Mouse (Mus musculus): ENCODE measurements at regions not wholly inside any gene's neighbourhood (a gene's known extent, or its start where the extent isn't known, plus 50 kb on each side); places are given as distances from the start of the nearest gene placed in this dataset.

DNA sequence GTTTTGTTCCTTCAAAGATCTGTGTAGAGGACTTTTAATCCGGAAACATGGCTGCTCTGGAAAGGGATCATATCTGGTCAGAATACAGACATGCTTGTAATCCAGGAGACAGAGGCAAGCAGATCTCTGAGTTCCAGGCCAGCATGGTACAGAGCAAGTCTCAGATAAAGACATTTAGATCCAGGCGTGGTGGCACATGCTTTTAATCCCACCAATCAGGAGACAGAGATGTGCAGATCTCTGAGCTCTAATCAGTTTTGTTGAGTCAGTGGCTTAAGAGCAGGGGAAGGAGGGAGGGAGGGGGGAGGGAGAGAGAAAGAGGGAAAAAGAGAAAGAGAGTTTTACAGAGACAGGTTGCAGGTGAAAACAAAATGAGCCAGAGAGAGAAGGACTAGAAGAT lies 372.0 kb downstream of the Pdha2 start:
- Histone ChIP-seq H3K4me3 (ENCODE audit: low read depth, low read length) (no peak overlapping the region), H3K4me1 (replicated peaks; ENCODE audit: control insufficient read depth, insufficient read depth, low read length) (no peaks in the 10 kb centered on the region), H3K36me3 (ENCODE audit: control insufficient read depth, insufficient read depth, low read length) (no peaks in the 10 kb centered on the region), H3K27ac (ENCODE audit: low read depth, low read length) (no peak overlapping the region), H3K4me2 (replicated peaks; ENCODE audit: low read depth, low read length) (no peak overlapping the region), H3K9me3 (ENCODE audit: control insufficient read depth, low read length) (no peaks in the 10 kb centered on the region), H3K27me3 (ENCODE audit: control insufficient read depth, insufficient read depth, low read length) (no peaks in the 10 kb centered on the region), H3K9ac (ENCODE audit: low read depth, low read length) (no peak overlapping the region)
- no peak for ATAC-seq (ENCODE audit: low FRiP score)
- 79% methylated on average over 2 of the region's 2 CpGs for WGBS
- no peak for DNase-seq (ENCODE audit: low spot score)

DNA sequence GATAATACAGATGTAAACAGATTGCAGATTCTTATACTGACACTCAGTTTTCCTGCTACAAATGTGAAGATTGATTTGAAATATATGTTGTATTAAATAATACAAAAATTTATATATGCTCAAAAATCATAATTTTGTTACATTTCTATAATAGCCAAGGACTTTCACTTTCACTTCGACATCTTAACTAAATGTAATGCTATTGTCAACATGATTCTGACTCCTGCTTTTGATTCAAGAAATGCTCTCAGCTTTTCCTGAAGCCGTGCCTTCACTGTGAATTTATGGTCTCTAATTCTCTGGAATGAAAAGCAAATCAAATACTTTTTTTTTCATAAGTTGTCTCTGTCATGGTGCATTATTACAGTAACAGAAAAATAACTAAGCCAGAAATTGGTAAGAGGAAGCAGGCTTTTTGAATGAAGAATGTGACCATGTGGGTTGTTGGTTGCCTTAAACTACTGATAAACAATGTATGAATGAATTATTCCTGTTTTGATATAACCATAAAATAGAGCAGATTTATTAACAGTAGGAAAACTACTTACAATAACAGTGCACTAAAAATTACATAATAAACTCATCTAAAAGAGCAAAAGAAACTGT lies 374.1 kb downstream of the Pdha2 start:
- no peak for ATAC-seq (ENCODE audit: low FRiP score)
- H3K9me3 ChIP-seq (ENCODE audit: control insufficient read depth, low read length), result no peaks in the 10 kb centered on the region
- no peaks in the 10 kb centered on the region for H3K4me1 ChIP-seq (replicated peaks; ENCODE audit: control insufficient read depth, insufficient read depth, low read length)
- no peak for DNase-seq (ENCODE audit: low spot score)
- H3K4me2 ChIP-seq (replicated peaks; ENCODE audit: low read depth, low read length), result no peak overlapping the region
- H3K27ac ChIP-seq (ENCODE audit: low read depth, low read length), result no peak overlapping the region
- no peaks in the 10 kb centered on the region for H3K27me3 ChIP-seq (ENCODE audit: control insufficient read depth, insufficient read depth, low read length)
- no peaks in the 10 kb centered on the region for H3K36me3 ChIP-seq (ENCODE audit: control insufficient read depth, insufficient read depth, low read length)
- no peak overlapping the region for H3K9ac ChIP-seq (ENCODE audit: low read depth, low read length)
- H3K4me3 ChIP-seq (ENCODE audit: low read depth, low read length), result no peak overlapping the region
- WGBS, result 91% methylated on average over 2 of the region's 2 CpGs

DNA sequence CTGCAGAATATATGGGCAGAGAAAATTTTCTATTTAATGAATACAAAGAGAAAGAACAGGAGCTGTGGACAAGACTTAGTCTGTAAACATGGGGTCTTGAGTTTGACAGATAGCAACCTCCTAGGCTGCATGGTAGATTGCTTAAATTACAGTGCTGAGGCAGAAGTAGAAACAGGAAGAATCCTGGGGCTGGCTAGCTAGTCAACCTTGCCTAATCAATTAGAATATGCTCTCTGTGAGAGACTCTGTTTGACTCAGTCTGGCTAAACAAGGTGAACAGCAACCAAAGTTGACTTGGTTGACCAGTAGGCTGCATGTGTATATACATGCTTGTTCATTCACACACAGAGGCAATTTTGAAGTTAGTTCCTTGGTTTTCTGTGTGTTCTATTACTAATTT lies 390.9 kb downstream of the Pdha2 start:
- Histone ChIP-seq H3K9ac (ENCODE audit: low read depth, low read length) (no peak overlapping the region), H3K36me3 (ENCODE audit: control insufficient read depth, insufficient read depth, low read length) (no peaks in the 10 kb centered on the region), H3K4me3 (ENCODE audit: low read depth, low read length) (no peak overlapping the region), H3K27me3 (ENCODE audit: control insufficient read depth, insufficient read depth, low read length) (no peaks in the 10 kb centered on the region), H3K4me2 (replicated peaks; ENCODE audit: low read depth, low read length) (no peak overlapping the region), H3K27ac (ENCODE audit: low read depth, low read length) (no peak overlapping the region), H3K9me3 (ENCODE audit: control insufficient read depth, low read length) (no peaks in the 10 kb centered on the region), H3K4me1 (replicated peaks; ENCODE audit: control insufficient read depth, insufficient read depth, low read length) (no peaks in the 10 kb centered on the region)
- ATAC-seq (ENCODE audit: low FRiP score) (no peak), DNase-seq (ENCODE audit: low spot score) (no peak)

DNA sequence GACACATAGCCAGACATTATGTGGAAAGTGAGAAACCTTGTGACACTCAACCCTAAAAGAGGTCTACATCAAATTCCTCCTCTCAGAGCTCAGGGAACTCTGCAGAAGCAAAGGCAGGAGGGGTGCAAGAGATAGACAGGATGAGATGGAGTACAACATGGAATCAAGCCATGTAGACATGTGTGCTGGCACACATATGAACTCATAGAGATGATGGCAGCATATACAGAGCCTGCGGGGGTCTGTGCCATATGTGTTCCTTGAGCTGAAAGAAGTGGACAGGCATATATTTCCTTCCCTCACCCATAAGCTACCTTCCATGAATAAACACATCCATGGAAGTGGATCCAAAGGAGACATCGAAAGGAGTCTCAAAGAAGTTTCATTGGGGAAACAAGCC lies 406.6 kb downstream of the Pdha2 start:
- H3K4me3 ChIP-seq (ENCODE audit: low read depth, low read length), result no peak overlapping the region
- no peak for ATAC-seq (ENCODE audit: low FRiP score)
- no peaks in the 10 kb centered on the region for H3K9me3 ChIP-seq (ENCODE audit: control insufficient read depth, low read length)
- no peaks in the 10 kb centered on the region for H3K4me1 ChIP-seq (replicated peaks; ENCODE audit: control insufficient read depth, insufficient read depth, low read length)
- H3K27me3 ChIP-seq (ENCODE audit: control insufficient read depth, insufficient read depth, low read length), result no peaks in the 10 kb centered on the region
- no peak overlapping the region for H3K4me2 ChIP-seq (replicated peaks; ENCODE audit: low read depth, low read length)
- no peaks in the 10 kb centered on the region for H3K36me3 ChIP-seq (ENCODE audit: control insufficient read depth, insufficient read depth, low read length)
- no peak overlapping the region for H3K27ac ChIP-seq (ENCODE audit: low read depth, low read length)
- DNase-seq (ENCODE audit: low spot score), result no peak
- WGBS, result 89% methylated on average over 2 of the region's 2 CpGs
- H3K9ac ChIP-seq (ENCODE audit: low read depth, low read length), result no peak overlapping the region

DNA sequence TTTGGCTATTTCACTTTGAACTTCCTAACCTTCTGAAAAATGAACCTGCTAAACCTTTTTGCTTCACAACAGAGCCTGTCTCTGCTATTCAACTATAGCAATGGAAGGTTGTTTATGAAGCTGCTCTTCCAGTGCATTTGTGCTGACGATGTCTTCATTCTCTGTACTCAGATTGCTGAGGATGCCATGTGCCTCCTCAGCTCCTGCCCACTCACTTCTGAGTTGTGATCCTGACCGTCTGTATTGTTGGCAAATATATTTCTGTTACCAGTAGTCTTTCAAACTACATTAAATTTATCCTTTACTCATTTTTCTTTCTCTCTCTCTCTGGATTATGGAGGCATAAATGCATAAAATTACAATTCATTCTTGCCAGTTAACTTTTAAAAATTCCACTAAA lies 419.2 kb downstream of the Pdha2 start:
- Histone ChIP-seq H3K27me3 (ENCODE audit: control insufficient read depth, insufficient read depth, low read length) (no peaks in the 10 kb centered on the region), H3K36me3 (ENCODE audit: control insufficient read depth, insufficient read depth, low read length) (no peaks in the 10 kb centered on the region), H3K9ac (ENCODE audit: low read depth, low read length) (no peak overlapping the region), H3K4me3 (ENCODE audit: low read depth, low read length) (no peak overlapping the region), H3K27ac (ENCODE audit: low read depth, low read length) (no peak overlapping the region), H3K9me3 (ENCODE audit: control insufficient read depth, low read length) (no peaks in the 10 kb centered on the region), H3K4me2 (replicated peaks; ENCODE audit: low read depth, low read length) (no peak overlapping the region), H3K4me1 (replicated peaks; ENCODE audit: control insufficient read depth, insufficient read depth, low read length) (no peaks in the 10 kb centered on the region)
- ATAC-seq (ENCODE audit: low FRiP score) (no peak), DNase-seq (ENCODE audit: low spot score) (no peak)
- 93% methylated on average over 2 of the region's 2 CpGs for WGBS

DNA sequence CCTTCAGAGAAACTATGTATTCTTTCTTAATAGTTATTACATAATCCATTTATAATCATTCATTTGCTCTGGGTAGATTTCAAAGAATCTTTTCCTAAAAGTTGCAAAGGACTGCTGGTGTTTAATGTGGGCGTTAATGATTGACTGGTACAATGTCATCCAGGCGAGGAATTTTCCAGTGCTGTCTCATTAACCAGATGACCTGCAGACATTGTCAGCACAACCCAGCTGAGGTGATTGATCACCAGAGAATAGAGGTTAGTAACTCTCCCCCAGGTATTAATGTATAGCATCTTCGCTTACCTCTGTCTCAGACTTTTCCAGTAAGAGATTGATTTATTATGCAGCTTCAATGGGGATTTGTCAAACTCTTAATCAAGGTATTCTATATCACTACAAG lies 426.5 kb downstream of the Pdha2 start:
- no peaks in the 10 kb centered on the region for H3K4me1 ChIP-seq (replicated peaks; ENCODE audit: control insufficient read depth, insufficient read depth, low read length)
- H3K27ac ChIP-seq (ENCODE audit: low read depth, low read length), result no peak overlapping the region
- no peaks in the 10 kb centered on the region for H3K27me3 ChIP-seq (ENCODE audit: control insufficient read depth, insufficient read depth, low read length)
- no peak overlapping the region for H3K4me2 ChIP-seq (replicated peaks; ENCODE audit: low read depth, low read length)
- no peaks in the 10 kb centered on the region for H3K9me3 ChIP-seq (ENCODE audit: control insufficient read depth, low read length)
- H3K36me3 ChIP-seq (ENCODE audit: control insufficient read depth, insufficient read depth, low read length), result no peaks in the 10 kb centered on the region
- ATAC-seq (ENCODE audit: low FRiP score) (peak; percentile 67; the same call in 1 of the 2 replicates), DNase-seq (ENCODE audit: low spot score) (no peak)
- no peak overlapping the region for H3K4me3 ChIP-seq (ENCODE audit: low read depth, low read length)
- WGBS, result 56% methylated on average over 3 of the region's 3 CpGs
- no peak overlapping the region for H3K9ac ChIP-seq (ENCODE audit: low read depth, low read length)

DNA sequence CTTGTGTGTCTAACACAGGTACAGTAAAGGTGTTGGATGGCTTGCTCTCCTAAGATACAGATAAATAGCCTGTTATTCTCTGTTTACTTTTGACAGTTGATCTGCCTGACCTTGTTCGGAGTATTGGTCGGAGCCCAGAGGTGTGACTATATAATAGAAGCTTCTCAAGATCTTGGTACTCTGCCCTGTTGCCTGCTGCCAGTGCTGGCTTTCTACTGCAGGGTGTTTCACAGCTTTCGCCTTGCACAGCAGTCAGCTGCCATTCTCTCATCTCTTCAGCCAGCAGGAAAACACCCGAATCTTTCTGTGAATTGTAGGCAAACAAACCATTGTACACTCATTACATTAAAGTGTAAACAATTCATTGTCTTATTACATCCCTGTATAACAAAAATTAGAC lies 452.1 kb downstream of the Pdha2 start:
- Histone ChIP-seq H3K9ac (ENCODE audit: low read depth, low read length) (no peak overlapping the region), H3K4me2 (replicated peaks; ENCODE audit: low read depth, low read length) (no peak overlapping the region), H3K27me3 (ENCODE audit: control insufficient read depth, insufficient read depth, low read length) (no peaks in the 10 kb centered on the region), H3K4me3 (ENCODE audit: low read depth, low read length) (no peak overlapping the region), H3K4me1 (replicated peaks; ENCODE audit: control insufficient read depth, insufficient read depth, low read length) (no peaks in the 10 kb centered on the region), H3K36me3 (ENCODE audit: control insufficient read depth, insufficient read depth, low read length) (no peaks in the 10 kb centered on the region), H3K27ac (ENCODE audit: low read depth, low read length) (no peak overlapping the region), H3K9me3 (ENCODE audit: control insufficient read depth, low read length) (no peaks in the 10 kb centered on the region)
- 87% methylated on average over 4 of the region's 4 CpGs for whole genome bisulfite sequencing
- no peak for ATAC-seq (ENCODE audit: low FRiP score)
- no peak for DNase-seq (ENCODE audit: low spot score)

DNA sequence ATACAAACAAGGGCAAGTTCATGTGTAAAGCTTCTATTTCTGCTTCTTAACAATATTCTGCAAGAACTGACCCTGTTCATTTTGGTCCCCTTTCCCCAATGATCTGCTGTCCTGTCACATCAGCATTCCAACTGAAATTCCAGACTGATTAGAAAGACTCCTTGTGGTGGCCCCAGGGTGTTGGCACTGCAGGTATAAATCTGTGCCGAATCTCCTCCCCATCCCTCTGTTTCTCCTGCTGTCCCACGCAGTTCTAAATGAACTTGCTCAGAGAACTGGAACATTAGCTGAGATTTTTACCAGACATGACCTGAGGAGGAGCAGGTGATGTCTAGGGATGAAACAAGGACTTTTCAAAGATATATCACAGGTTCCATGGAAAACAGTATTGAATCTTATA lies 467.7 kb downstream of the Pdha2 start:
- Histone ChIP-seq H3K27me3 (ENCODE audit: control insufficient read depth, insufficient read depth, low read length) (no peaks in the 10 kb centered on the region), H3K27ac (ENCODE audit: low read depth, low read length) (no peak overlapping the region), H3K4me2 (replicated peaks; ENCODE audit: low read depth, low read length) (no peak overlapping the region), H3K9ac (ENCODE audit: low read depth, low read length) (no peak overlapping the region), H3K4me3 (ENCODE audit: low read depth, low read length) (no peak overlapping the region), H3K4me1 (replicated peaks; ENCODE audit: control insufficient read depth, insufficient read depth, low read length) (no peaks in the 10 kb centered on the region), H3K9me3 (ENCODE audit: control insufficient read depth, low read length) (no peaks in the 10 kb centered on the region), H3K36me3 (ENCODE audit: control insufficient read depth, insufficient read depth, low read length) (no peaks in the 10 kb centered on the region)
- WGBS, result 72% methylated on average over 2 of the region's 2 CpGs
- ATAC-seq (ENCODE audit: low FRiP score) (no peak), DNase-seq (ENCODE audit: low spot score) (no peak)

DNA sequence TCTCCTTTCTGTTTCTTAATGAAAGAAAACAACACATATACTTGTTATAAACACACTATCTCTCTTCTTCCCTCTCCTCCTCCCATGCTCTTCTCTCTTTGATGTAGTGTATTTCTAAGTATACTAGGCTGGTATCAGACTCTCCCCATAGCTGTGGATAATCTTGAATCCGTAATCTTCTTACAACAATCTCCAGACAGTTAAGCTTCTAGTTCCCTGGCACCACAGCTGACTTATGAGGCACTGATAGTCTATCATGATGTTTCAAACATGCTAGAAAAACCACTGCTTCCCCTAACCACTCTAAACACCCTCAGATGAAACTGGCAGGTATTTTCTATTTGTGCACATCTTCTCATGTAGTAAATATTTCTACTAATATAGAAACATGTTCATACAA lies 471.7 kb downstream of the Pdha2 start:
- H3K9ac ChIP-seq (ENCODE audit: low read depth, low read length), result no peak overlapping the region
- DNase-seq (ENCODE audit: low spot score) (no peak), ATAC-seq (ENCODE audit: low FRiP score) (no peak)
- no peak overlapping the region for H3K4me2 ChIP-seq (replicated peaks; ENCODE audit: low read depth, low read length)
- no peaks in the 10 kb centered on the region for H3K4me1 ChIP-seq (replicated peaks; ENCODE audit: control insufficient read depth, insufficient read depth, low read length)
- H3K9me3 ChIP-seq (ENCODE audit: control insufficient read depth, low read length), result no peaks in the 10 kb centered on the region
- no peaks in the 10 kb centered on the region for H3K27me3 ChIP-seq (ENCODE audit: control insufficient read depth, insufficient read depth, low read length)
- no peak overlapping the region for H3K27ac ChIP-seq (ENCODE audit: low read depth, low read length)
- no peak overlapping the region for H3K4me3 ChIP-seq (ENCODE audit: low read depth, low read length)
- H3K36me3 ChIP-seq (ENCODE audit: control insufficient read depth, insufficient read depth, low read length), result no peaks in the 10 kb centered on the region
- WGBS, result 89% methylated on average over 1 of the region's 1 CpGs

Data from hindbrain, embryonic 11.5 days (tissue).